In genomic region chr17:10732303-10733048, GRCm38 (mm10) we compare ENCODE assay signal across 32 mouse cellular contexts.
A peak's percentile ranks its signal among the peaks of the same experiment; 100 is the strongest.
DNase-seq lines count a peak whose midpoint lies in the region; ATAC-seq lines count a peak whose summit lies in the region.
"Had no signal": no experiment of that assay in that cellular context is flagged by ENCODE, and none has a peak within 500 bp of the region (broad histone marks: within the 10 kb centered on the region; RNA-seq: fewer than 3 reads in every experiment).

No protein-coding gene starts in this region.

- H3K4me2 ChIP-seq in forebrain, embryonic 14.5 days (ENCODE audit: low read length), result no peak overlapping the region
- H3K4me2 ChIP-seq: embryonic facial prominence, embryonic 13.5 days; heart, embryonic 13.5 days; hindbrain, embryonic 15.5 days; limb, embryonic 15.5 days; liver, embryonic 13.5 days; midbrain, embryonic 15.5 days; stomach, embryonic 15.5 days had no signal

- no peak overlapping the region for H3K9ac ChIP-seq in forebrain, embryonic 14.5 days (ENCODE audit: low read length)
- H3K9ac ChIP-seq: embryonic facial prominence, embryonic 13.5 days; heart, embryonic 13.5 days; hindbrain, embryonic 15.5 days; limb, embryonic 15.5 days; liver, embryonic 13.5 days; midbrain, embryonic 15.5 days; stomach, embryonic 15.5 days had no signal

- H3K27ac ChIP-seq in forebrain, embryonic 14.5 days (ENCODE audit: low read depth, low read length), result no peak overlapping the region
- H3K27ac ChIP-seq: embryonic facial prominence, embryonic 13.5 days; heart, adult 2 months; heart, embryonic 13.5 days; hindbrain, embryonic 10.5 days; hindbrain, embryonic 15.5 days; limb, embryonic 10.5 days; limb, embryonic 15.5 days; liver, embryonic 13.5 days; midbrain, embryonic 10.5 days; midbrain, embryonic 15.5 days; stomach, embryonic 15.5 days had no signal

- no peak overlapping the region for H3K4me3 ChIP-seq in forebrain, embryonic 14.5 days (ENCODE audit: low read depth, low read length)
- H3K4me3 ChIP-seq: embryonic facial prominence, embryonic 13.5 days; erythroblast, embryonic 14.5 days; heart, adult 2 months; heart, embryonic 13.5 days; hindbrain, embryonic 10.5 days; hindbrain, embryonic 15.5 days; limb, embryonic 10.5 days; limb, embryonic 15.5 days; liver, embryonic 13.5 days; midbrain, embryonic 10.5 days; midbrain, embryonic 15.5 days; stomach, embryonic 15.5 days had no signal

- H3K4me1 ChIP-seq in forebrain, embryonic 14.5 days (ENCODE audit: control insufficient read depth, insufficient read depth, low read length), result peaks cover 24% of the 10 kb centered on the region
- H3K4me1 ChIP-seq: heart, embryonic 13.5 days; hindbrain, embryonic 10.5 days; limb, embryonic 10.5 days; limb, embryonic 15.5 days; liver, embryonic 13.5 days; midbrain, embryonic 15.5 days; stomach, embryonic 15.5 days had no signal

- 2% methylated on average over 4 of the region's 4 CpGs for WGBS in forebrain, embryonic 14.5 days

- peak; percentile 52 for DNase-seq in kidney, adult 9 months
- no peak for DNase-seq in kidney, adult 18-20 months
- peak; percentile 16 for DNase-seq in lung, postnatal 14 days
- no peak for DNase-seq in lung, postnatal 4 days
- DNase-seq in forebrain, embryonic 14.5 days (ENCODE audit: low spot score), result peak; percentile 91
- peak; percentile 71 for DNase-seq in lung, postnatal 36 days
- no peak for DNase-seq in heart, adult 11 months
- DNase-seq in heart, adult 18-20 months, result no peak
- DNase-seq: adrenal gland, adult 8-10 months; B cell, adult 2 months; cerebellum, adult 11-12 months; cerebellum, adult 9-11 months; embryo, embryonic 11 days; gastrocnemius, postnatal 14 days; heart, adult 2 months; heart, postnatal 10 days; kidney, adult 11 months; liver, embryonic 13.5 days; right cerebral cortex, postnatal 25 days; thymus, postnatal 14 days had no signal

- H3K36me3 ChIP-seq in forebrain, embryonic 14.5 days (ENCODE audit: control insufficient read depth, insufficient read depth, low read length), result no peaks in the 10 kb centered on the region
- H3K36me3 ChIP-seq: embryonic facial prominence, embryonic 13.5 days; heart, embryonic 13.5 days; hindbrain, embryonic 10.5 days; hindbrain, embryonic 15.5 days; limb, embryonic 10.5 days; limb, embryonic 15.5 days; liver, embryonic 13.5 days; midbrain, embryonic 10.5 days; midbrain, embryonic 15.5 days; stomach, embryonic 15.5 days had no signal

- no peaks in the 10 kb centered on the region for H3K9me3 ChIP-seq in forebrain, embryonic 14.5 days (replicated peaks; ENCODE audit: control insufficient read depth, low read length)
- H3K9me3 ChIP-seq: embryonic facial prominence, embryonic 13.5 days; heart, embryonic 13.5 days; hindbrain, embryonic 10.5 days; hindbrain, embryonic 15.5 days; limb, embryonic 10.5 days; limb, embryonic 15.5 days; liver, embryonic 13.5 days; midbrain, embryonic 10.5 days; midbrain, embryonic 15.5 days; stomach, embryonic 15.5 days had no signal

- no peaks in the 10 kb centered on the region for H3K27me3 ChIP-seq in forebrain, embryonic 14.5 days (replicated peaks; ENCODE audit: control insufficient read depth, insufficient read depth, low read length)
- H3K27me3 ChIP-seq: CH12.LX; embryonic facial prominence, embryonic 13.5 days; hindbrain, embryonic 15.5 days; limb, embryonic 15.5 days; liver, embryonic 13.5 days; midbrain, embryonic 15.5 days; stomach, embryonic 15.5 days had no signal

- ATAC-seq in forebrain, embryonic 14.5 days, result peak; percentile 88
- ATAC-seq: inflammation-experienced regulatory T-cells, adult 6 months; midbrain, embryonic 15.5 days had no signal

Comparison
In these comparisons a context has a peak if more than half of its experiments do, and no peak if none do; other contexts are left out.
1. DNase-seq: peak in kidney, adult 9 months (single experiment), lung, postnatal 14 days (single experiment), forebrain, embryonic 14.5 days (single experiment) and lung, postnatal 36 days (single experiment); none in kidney, adult 18-20 months (single experiment), lung, postnatal 4 days (0 of 2), heart, adult 11 months (single experiment) and heart, adult 18-20 months (0 of 2).